Mouse (Mus musculus): ENCODE results near the gene Gm12216.
"Not testable (repeated sequence)": the region's sequence is repeated elsewhere in the genome, so short reads cannot be mapped to it uniquely, and the experiment has no call there.

Gm12216 gene

GRCm38 (mm10) chr11:53871786-53872507, 12.9 kb upstream of the Gm12216 start:
- no peak for DNase-seq

- no peak for DNase-seq
Observed at GRCm38 (mm10) chr11:53869172-53869571, 10.1 kb upstream of the Gm12216 start.

GRCm38 (mm10) chr11:53868323-53868722, 9.3 kb upstream of the Gm12216 start:
- DNase-seq = not testable (repeated sequence)

- not testable (repeated sequence) for DNase-seq
Observed at GRCm38 (mm10) chr11:53864724-53865310, 5.8 kb upstream of the Gm12216 start.

GRCm38 (mm10) chr11:53860944-53861343, 1.9 kb upstream of the Gm12216 start:
- not testable (repeated sequence) for DNase-seq

GRCm38 (mm10) chr11:53858058-53858760, 847 bp downstream of the Gm12216 start:
- no peak for DNase-seq

GRCm38 (mm10) chr11:53853665-53854064, 5.4 kb downstream of the Gm12216 start:
- no peak for DNase-seq

GRCm38 (mm10) chr11:53851795-53852194, 7.3 kb downstream of the Gm12216 start:
- no peak for DNase-seq

GRCm38 (mm10) chr11:53849588-53850320, 9.3 kb downstream of the Gm12216 start:
- peak; percentile 85 for DNase-seq

- DNase-seq = no peak
Observed at GRCm38 (mm10) chr11:53845680-53846079, 13.4 kb downstream of the Gm12216 start.

- peak; percentile 20 for DNase-seq
Observed at GRCm38 (mm10) chr11:53843106-53843505, 15.9 kb downstream of the Gm12216 start.

GRCm38 (mm10) chr11:53842161-53842581, 16.9 kb downstream of the Gm12216 start:
- DNase-seq = no peak

- DNase-seq = no peak
Observed at GRCm38 (mm10) chr11:53841514-53841913, 17.5 kb downstream of the Gm12216 start.

- no peak for DNase-seq
Observed at GRCm38 (mm10) chr11:53839663-53840642, 19.1 kb downstream of the Gm12216 start.

GRCm38 (mm10) chr11:53839147-53839546, 19.9 kb downstream of the Gm12216 start:
- DNase-seq = no peak

GRCm38 (mm10) chr11:53837731-53838130, 21.3 kb downstream of the Gm12216 start:
- no peak for DNase-seq

GRCm38 (mm10) chr11:53835379-53836010, 23.6 kb downstream of the Gm12216 start:
- DNase-seq = no peak

GRCm38 (mm10) chr11:53825409-53825808, 33.6 kb downstream of the Gm12216 start:
- no peak for DNase-seq

GRCm38 (mm10) chr11:53821945-53822338, 37.1 kb downstream of the Gm12216 start:
- DNase-seq = no peak

GRCm38 (mm10) chr11:53821230-53821944, 37.7 kb downstream of the Gm12216 start:
- no peak for DNase-seq
